Mouse (Mus musculus): Measurements from ENCODE around the gene Hist1h2bg. TPM values are rescaled to one million over a fixed set of nuclear protein-coding genes. Genes with fewer than 3 reads are reported as not detected.
"Not testable (repeated sequence)": the region's sequence is repeated elsewhere in the genome, so short reads cannot be mapped to it uniquely, and the experiment has no call there.

The Hist1h2bg gene
- polyA plus RNA-seq, 1 experiment from 2014 or later: 6.5 TPM

DNA sequence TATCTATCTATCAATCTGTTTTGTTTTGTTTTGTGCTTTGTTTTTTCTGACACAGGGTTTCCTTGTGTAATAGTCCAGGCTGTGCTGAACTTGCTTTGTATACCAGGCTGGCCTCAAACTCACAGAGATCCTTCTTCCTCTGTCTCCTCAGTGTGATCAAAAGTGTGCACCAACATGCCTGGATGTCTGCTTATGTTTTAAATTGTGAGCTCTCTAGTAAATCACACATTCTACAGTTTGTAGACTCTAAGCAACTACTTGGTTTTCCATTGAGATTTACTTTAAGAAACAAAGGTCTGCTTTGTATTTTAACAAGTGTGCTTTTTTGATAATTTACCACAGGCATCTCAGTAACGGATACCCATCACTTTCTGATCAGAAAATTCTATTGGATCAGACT, 6.6 kb downstream of the Hist1h2bg start:
- no peak for ATAC-seq (ENCODE audit: insufficient number of reproducible peaks, low FRiP score, low TSS enrichment, low read depth)
- Histone ChIP-seq H3K9ac (no peak overlapping the region), H3K9me3 (replicated peaks) (no peaks in the 10 kb centered on the region), H3K27ac (replicated peaks) (no peak overlapping the region), H3K36me3 (no peaks in the 10 kb centered on the region), H3K4me1 (peaks cover 33% of the 10 kb centered on the region), H3K4me2 (replicated peaks) (no peak overlapping the region), H3K4me3 (replicated peaks) (no peak overlapping the region), H3K27me3 (no peaks in the 10 kb centered on the region)
- WGBS: 80% methylated on average over 1 of the region's 1 CpGs

DNA sequence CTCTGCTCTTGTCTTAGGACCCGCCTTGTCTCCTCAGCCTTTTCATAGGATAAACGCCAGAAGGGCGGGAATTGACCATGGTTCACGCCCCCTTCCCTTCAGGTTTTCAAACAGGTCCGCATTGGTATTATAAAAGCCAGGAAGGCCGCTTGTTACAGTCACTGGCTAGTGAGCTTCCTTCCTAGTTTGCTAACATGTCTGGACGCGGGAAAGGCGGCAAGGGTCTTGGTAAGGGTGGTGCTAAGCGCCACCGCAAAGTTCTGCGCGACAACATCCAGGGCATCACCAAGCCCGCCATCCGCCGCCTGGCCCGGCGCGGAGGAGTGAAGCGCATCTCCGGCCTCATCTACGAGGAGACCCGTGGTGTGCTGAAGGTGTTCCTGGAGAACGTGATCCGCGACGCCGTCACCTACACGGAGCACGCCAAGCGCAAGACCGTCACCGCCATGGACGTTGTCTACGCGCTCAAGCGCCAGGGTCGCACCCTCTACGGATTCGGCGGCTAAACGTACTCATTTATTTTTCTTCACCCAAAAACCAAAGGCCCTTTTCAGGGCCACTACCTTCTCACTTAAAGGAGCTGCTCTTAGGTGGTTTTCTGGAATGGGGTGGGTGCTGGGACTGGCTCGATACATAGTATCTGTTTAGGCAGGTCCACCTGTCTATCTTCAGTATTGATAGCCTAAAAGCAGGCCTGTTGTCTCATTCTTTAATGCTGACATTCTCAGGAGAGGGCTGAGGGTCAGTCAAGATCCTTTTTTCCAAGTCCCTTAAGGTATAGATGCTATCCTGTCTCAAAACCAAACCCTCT, 10.4 kb downstream of the Hist1h2bg start, which contains the start of gene Hist1h4d:
TSS of gene Hist1h4d (plus strand) at position 191 of the 811 bp plus-strand sequence.
- peak within 1 kb of the TSS; percentile 97 for H3K27ac ChIP-seq (replicated peaks)
- no peaks in the 10 kb centered on the region for H3K27me3 ChIP-seq
- under 1% methylated on average over 43 of the region's 43 CpGs for WGBS
- H3K9me3 ChIP-seq (replicated peaks): no peaks in the 10 kb centered on the region
- peak; percentile 90 for ATAC-seq (ENCODE audit: insufficient number of reproducible peaks, low FRiP score, low TSS enrichment, low read depth)
- no peaks in the 10 kb centered on the region for H3K36me3 ChIP-seq
- peak within 1 kb of the TSS; percentile 53 for H3K4me3 ChIP-seq (replicated peaks)
- H3K9ac ChIP-seq: peak within 1 kb of the TSS; percentile 31; the same call in 1 of the 2 replicates
- peaks cover 36% of the 10 kb centered on the region for H3K4me1 ChIP-seq
- peak within 1 kb of the TSS; percentile 59 for H3K4me2 ChIP-seq (replicated peaks)

DNA sequence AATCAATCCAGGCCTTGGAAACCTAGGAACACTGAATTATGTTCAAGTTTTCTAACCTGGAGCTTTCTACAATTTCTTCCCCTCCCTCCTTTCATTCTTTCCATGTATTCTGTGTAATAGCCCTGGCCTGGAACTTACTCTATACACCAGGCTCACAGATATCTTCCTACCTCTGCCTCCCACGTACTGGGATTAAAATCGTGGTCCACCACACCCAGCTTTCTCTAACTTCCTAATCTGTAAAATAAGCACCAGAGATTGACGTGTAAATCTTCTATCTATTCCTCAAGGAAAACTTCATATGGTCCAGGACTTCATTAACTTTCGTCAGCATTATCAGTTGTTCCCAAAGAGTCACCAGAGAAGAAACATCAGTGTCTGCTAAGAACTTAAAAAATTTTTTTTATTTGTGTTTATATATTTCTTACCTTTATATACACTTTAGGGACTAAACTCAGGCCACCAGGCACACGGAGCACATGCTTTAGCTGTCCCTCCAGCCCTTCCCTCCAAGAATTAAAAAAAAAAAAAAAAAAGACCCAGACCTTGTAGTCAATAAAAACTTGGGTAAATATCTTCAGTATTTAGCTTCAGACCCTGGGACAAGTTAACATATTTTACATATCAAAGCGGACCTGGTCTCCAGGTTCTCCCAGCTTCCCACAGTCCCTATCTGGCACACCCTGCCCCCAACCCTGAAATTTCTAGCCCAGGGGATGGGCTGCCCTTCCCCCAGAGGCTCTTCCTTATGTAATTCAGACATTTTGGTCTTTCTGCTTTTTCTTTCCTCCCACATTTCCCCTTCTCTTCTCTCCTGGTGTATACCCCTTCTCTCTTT, 11.2 kb downstream of the Hist1h2bg start:
- Histone ChIP-seq H3K9me3 (replicated peaks) (no peaks in the 10 kb centered on the region), H3K27ac (replicated peaks) (peak overlapping the region; percentile 97), H3K27me3 (no peaks in the 10 kb centered on the region), H3K9ac (peak overlapping the region; percentile 31; the same call in 1 of the 2 replicates), H3K4me2 (replicated peaks) (peak overlapping the region; percentile 59), H3K36me3 (no peaks in the 10 kb centered on the region), H3K4me3 (replicated peaks) (peak overlapping the region; percentile 53), H3K4me1 (peaks cover 29% of the 10 kb centered on the region)
- ATAC-seq (ENCODE audit: insufficient number of reproducible peaks, low FRiP score, low TSS enrichment, low read depth): no peak
- WGBS: 6% methylated on average over 6 of the region's 6 CpGs

DNA sequence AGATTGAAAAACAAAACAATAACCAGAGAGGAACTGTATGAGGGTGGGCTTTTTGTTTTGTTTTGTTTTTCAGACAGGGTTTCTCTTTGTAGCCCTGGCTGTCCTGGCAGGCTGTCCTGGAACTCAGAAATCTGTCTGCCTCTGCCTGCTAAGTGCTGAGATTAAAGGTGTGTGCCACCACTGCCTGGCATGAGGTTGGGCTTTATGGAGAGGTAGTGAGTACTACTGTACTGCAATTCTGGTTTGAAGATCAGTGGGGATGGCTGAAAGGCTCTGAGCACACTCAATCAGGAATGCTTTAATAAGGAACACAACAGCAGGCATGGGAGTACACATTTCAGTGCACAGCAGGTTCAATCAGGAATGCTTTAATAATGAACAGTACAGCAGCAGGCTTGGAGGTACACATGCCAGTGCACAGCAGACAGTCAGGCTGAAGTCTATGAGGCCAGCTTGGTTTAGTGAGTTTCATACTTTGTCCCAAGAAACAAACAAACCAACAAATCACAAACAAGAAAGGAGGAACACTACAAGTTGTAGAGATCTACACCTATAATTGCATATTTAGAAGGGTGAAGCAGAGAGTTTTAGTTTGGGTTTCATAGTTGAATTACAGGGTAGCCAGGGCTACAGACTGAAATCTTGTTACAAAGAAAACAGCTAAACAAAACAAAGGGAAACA, 12.3 kb downstream of the Hist1h2bg start:
- H3K4me2 ChIP-seq (replicated peaks): 0 out of 2 replicates have a peak overlapping the region, but pooled peaks have one; percentile 10
- no peak overlapping the region for H3K9ac ChIP-seq
- H3K9me3 ChIP-seq (replicated peaks): no peaks in the 10 kb centered on the region
- ATAC-seq (ENCODE audit: insufficient number of reproducible peaks, low FRiP score, low TSS enrichment, low read depth): no peak
- H3K4me1 ChIP-seq: peaks cover 29% of the 10 kb centered on the region
- H3K27ac ChIP-seq (replicated peaks): peak overlapping the region; percentile 97
- 0 out of 2 replicates have a peak overlapping the region, but pooled peaks have one; percentile 1 for H3K4me3 ChIP-seq (replicated peaks)
- H3K27me3 ChIP-seq: no peaks in the 10 kb centered on the region
- H3K36me3 ChIP-seq: no peaks in the 10 kb centered on the region

DNA sequence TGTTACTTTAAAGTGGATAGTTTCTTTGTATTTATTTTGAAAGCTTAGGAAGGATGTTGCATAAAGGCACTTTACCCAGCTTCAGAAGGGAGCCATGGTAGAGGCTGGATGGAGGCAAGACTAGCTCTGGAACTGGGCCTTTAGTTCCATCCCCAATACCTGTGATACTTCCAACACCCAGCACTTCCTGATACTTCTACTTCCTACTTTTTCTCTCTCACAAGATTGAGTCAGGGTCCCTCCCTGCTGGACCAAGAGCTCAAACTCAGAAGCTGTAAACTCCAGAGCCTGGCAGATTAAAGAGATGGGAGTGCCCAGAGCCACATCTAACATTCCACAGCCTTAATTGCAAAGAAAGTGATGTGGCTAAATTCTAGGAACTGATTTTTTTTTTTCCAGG, 13.1 kb downstream of the Hist1h2bg start:
- ATAC-seq (ENCODE audit: insufficient number of reproducible peaks, low FRiP score, low TSS enrichment, low read depth): no peak
- no peaks in the 10 kb centered on the region for H3K27me3 ChIP-seq
- H3K27ac ChIP-seq (replicated peaks): peak overlapping the region; percentile 97
- peaks cover 29% of the 10 kb centered on the region for H3K4me1 ChIP-seq
- peak overlapping the region; percentile 72 for H3K4me2 ChIP-seq (replicated peaks)
- no peak overlapping the region for H3K9ac ChIP-seq
- no peaks in the 10 kb centered on the region for H3K36me3 ChIP-seq
- H3K4me3 ChIP-seq (replicated peaks): peak overlapping the region; percentile 50
- H3K9me3 ChIP-seq (replicated peaks): no peaks in the 10 kb centered on the region

DNA sequence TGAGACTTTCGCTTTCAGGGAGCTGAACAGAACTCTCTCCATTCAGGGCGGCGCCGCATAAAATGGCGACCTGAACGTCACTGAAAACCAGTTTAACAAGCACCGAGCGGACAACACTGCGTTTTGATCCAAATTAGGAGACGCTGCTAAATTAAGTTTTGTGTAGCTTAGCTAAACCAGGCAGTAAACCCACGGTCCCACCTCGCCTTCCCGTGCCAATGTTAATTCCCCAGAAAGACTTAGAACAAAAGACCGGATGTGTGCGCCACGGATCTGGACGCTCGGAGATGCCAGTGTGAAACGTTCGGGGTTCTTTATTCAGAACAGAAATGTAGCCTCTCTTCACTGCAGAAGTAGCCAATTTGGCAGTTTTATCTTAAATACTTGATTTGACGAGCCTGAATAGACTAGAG, 13.8 kb downstream of the Hist1h2bg start:
- Histone ChIP-seq H3K4me1 (peaks cover 29% of the 10 kb centered on the region), H3K4me3 (replicated peaks) (peak overlapping the region; percentile 50), H3K9me3 (replicated peaks) (no peaks in the 10 kb centered on the region), H3K9ac (peak overlapping the region; percentile 52), H3K27ac (replicated peaks) (peak overlapping the region; percentile 97), H3K36me3 (no peaks in the 10 kb centered on the region), H3K27me3 (no peaks in the 10 kb centered on the region), H3K4me2 (replicated peaks) (peak overlapping the region; percentile 72)
- ATAC-seq (ENCODE audit: insufficient number of reproducible peaks, low FRiP score, low TSS enrichment, low read depth): no peak
- under 1% methylated on average over 21 of the region's 21 CpGs for WGBS

DNA sequence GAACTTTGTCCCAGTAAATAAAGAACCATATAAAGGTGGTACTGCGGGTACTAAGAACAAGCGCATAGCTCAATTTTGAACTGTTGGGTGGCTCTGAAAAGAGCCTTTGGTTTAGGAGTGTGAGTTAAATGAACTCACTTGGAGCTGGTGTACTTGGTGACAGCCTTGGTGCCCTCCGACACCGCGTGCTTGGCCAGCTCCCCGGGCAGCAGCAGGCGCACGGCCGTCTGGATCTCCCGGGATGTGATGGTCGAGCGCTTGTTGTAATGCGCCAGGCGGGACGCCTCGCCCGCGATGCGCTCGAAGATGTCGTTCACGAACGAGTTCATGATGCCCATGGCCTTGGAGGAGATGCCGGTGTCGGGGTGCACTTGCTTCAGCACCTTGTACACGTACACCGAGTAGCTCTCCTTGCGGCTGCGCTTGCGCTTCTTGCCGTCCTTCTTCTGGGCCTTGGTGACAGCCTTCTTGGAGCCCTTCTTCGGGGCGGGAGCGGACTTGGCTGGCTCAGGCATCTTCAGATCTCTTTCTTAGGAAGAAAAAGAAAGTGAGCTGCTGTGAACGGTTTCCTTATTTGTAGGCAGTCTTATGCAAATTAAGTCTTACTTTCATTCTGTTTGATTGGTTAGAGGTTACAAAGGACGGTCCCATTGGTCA, 14.4 kb downstream of the Hist1h2bg start:
- H3K36me3 ChIP-seq; H3K9me3 ChIP-seq (replicated peaks); H3K27me3 ChIP-seq: not testable (repeated sequence)
- Histone ChIP-seq H3K9ac (peak overlapping the region; percentile 52), H3K4me1 (peaks cover 29% of the 10 kb centered on the region), H3K27ac (replicated peaks) (peak overlapping the region; percentile 97), H3K4me3 (replicated peaks) (peak overlapping the region; percentile 50), H3K4me2 (replicated peaks) (peak overlapping the region; percentile 72)
- peak; percentile 88 for ATAC-seq (ENCODE audit: insufficient number of reproducible peaks, low FRiP score, low TSS enrichment, low read depth)
- under 1% methylated on average over 21 of the region's 36 CpGs for WGBS

DNA sequence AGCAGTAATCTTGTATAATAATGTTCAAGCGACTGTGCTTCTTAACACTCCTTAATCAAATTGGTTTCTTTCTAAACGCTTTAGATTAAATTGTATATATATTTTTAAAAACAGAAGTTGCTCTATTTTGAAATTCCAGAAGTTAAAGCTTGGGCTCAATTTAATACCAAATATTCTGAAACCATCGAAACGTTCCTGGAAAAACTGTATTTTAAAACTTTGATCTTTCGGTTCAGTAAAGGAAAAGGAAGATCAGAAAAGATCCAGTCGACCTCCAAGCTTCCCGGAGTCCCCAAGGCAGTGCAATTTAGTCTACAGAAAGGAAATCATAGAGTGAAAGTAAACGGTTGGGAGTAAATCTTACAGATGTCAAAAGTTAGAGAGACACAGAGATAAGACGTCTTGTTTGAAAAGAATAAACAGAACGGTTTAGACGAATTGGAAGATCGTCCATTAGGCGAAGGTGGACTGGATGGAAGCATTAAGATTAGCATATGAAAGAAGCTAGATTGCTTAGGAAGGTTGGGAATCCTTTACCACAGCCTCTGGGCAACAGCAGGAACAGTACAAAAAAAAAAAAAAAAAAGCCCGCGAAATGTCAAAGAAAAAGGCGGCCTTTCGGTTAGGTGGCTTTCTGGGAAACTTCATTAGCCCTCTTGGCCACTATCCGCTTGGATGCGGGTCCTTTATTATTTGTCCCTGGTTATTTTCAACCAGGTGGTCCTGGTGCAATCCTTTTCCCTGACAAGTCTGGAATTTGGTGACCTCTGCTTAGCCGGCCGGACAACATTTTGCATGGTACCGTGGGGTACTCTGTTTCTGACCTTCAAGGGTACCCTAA, 15.1 kb downstream of the Hist1h2bg start:
- Histone ChIP-seq H3K27ac (replicated peaks) (peak overlapping the region; percentile 91), H3K36me3 (no peaks in the 10 kb centered on the region), H3K4me3 (replicated peaks) (peak overlapping the region; percentile 50), H3K27me3 (no peaks in the 10 kb centered on the region), H3K9ac (peak overlapping the region; percentile 42), H3K4me2 (replicated peaks) (peak overlapping the region; percentile 72), H3K9me3 (replicated peaks) (no peaks in the 10 kb centered on the region), H3K4me1 (peaks cover 25% of the 10 kb centered on the region)
- ATAC-seq (ENCODE audit: insufficient number of reproducible peaks, low FRiP score, low TSS enrichment, low read depth): no peak
- WGBS: 2% methylated on average over 22 of the region's 22 CpGs

DNA sequence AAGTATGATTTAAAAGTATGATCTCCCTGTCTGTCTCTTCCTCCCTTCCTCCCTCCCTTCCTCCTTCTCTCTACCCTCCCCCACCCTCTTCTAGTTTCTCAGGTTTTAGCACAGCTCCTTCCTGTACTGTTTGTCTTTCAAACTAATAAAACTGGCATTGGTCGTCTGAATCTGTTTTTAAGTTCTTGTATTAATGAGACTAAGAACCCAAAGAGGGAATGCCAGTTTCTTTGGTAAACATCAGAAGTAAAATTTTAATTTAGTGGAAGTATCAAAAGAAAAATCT, 15.7 kb downstream of the Hist1h2bg start:
- 5% methylated on average over 1 of the region's 1 CpGs for WGBS

DNA sequence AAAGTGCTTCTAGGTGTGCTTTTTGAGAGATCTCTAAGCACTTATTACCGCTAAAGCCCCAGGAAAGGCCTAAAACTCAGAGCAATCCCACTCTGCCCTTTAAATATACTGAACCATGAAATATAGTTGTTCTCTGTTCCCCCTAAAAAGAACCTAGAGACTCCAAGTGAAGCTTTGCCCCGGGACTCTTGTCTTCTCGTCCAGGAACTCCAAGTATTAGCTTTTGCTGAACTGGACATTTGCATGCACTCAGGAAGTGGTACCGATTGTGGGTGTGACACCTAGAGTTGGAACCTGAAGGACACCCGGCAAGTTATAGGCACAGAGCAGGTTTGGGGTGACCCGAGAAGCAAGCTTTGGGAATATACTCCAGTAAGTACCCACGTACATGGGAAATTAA, 20.0 kb downstream of the Hist1h2bg start:
- Histone ChIP-seq H3K4me1 (peaks cover 3% of the 10 kb centered on the region; the same call in 1 of the 2 replicates), H3K4me2 (replicated peaks) (no peak overlapping the region), H3K36me3 (no peaks in the 10 kb centered on the region), H3K9me3 (replicated peaks) (no peaks in the 10 kb centered on the region), H3K27me3 (no peaks in the 10 kb centered on the region), H3K9ac (no peak overlapping the region), H3K27ac (replicated peaks) (no peak overlapping the region), H3K4me3 (replicated peaks) (no peak overlapping the region)
- ATAC-seq (ENCODE audit: insufficient number of reproducible peaks, low FRiP score, low TSS enrichment, low read depth): no peak
- WGBS: 91% methylated on average over 7 of the region's 7 CpGs

More for the DNA sequence above, 15.7 kb downstream of the Hist1h2bg start:
- Histone ChIP-seq H3K9ac (peak overlapping the region; percentile 42), H3K4me3 (replicated peaks) (peak overlapping the region; percentile 50), H3K4me1 (peaks cover 24% of the 10 kb centered on the region), H3K27me3 (no peaks in the 10 kb centered on the region), H3K36me3 (no peaks in the 10 kb centered on the region), H3K27ac (replicated peaks) (peak overlapping the region; percentile 91), H3K4me2 (replicated peaks) (peak overlapping the region; percentile 72), H3K9me3 (replicated peaks) (no peaks in the 10 kb centered on the region)
- no peak for ATAC-seq (ENCODE audit: insufficient number of reproducible peaks, low FRiP score, low TSS enrichment, low read depth)
